Mouse (Mus musculus): Measurements from ENCODE around the gene Lta. TPM values are rescaled to one million over a fixed set of nuclear protein-coding genes. Genes with fewer than 3 reads are reported as not detected.
A peak's percentile ranks its signal among the peaks of the same experiment; 100 is the strongest.

Lta gene
- total and polyA plus RNA-seq, 2 experiments: not detected

- Histone ChIP-seq H3K9ac (ENCODE audit: low read depth, low read length) (peak overlapping the region; percentile 56), H3K27me3 (ENCODE audit: control insufficient read depth, insufficient read depth, low read length) (no peaks in the 10 kb centered on the region), H3K4me1 (ENCODE audit: control insufficient read depth, insufficient read depth, low read length) (peaks cover 16% of the 10 kb centered on the region), H3K79me2 (ENCODE audit: control insufficient read depth, insufficient read depth, low read length) (peaks cover 29% of the 10 kb centered on the region), H3K27ac (replicated peaks; ENCODE audit: insufficient read depth, low read depth, low read length) (peak overlapping the region; percentile 95), H3K4me3 (ENCODE audit: insufficient read depth, low read depth, low read length) (peak overlapping the region; percentile 43; the same call in 1 of the 2 replicates), H3K36me3 (ENCODE audit: control insufficient read depth, insufficient read depth, low read length) (peaks cover 22% of the 10 kb centered on the region)
- WGBS: 7% methylated on average over 12 of the region's 12 CpGs
- DNase-seq (ENCODE audit: extremely low read depth, low read depth, low spot score): peak; percentile 77
- TF ChIP-seq CTCF (IDR thresholded peaks at IDR 0.05; ENCODE audit: low read depth, low read length) (no peak), POLR2A (IDR thresholded peaks at IDR 0.05; ENCODE audit: extremely low read depth, insufficient read depth, low read length) (no peak)
These were observed 35.5 kb upstream of the Lta start for GRCm38 (mm10) chr17:35240384-35241304.

- WGBS: 77% methylated on average over 5 of the region's 5 CpGs
- no peak for TF ChIP-seq CTCF (IDR thresholded peaks at IDR 0.05; ENCODE audit: low read depth, low read length)
- no peak for TF ChIP-seq POLR2A (IDR thresholded peaks at IDR 0.05; ENCODE audit: extremely low read depth, insufficient read depth, low read length)
- Histone ChIP-seq H3K79me2 (ENCODE audit: control insufficient read depth, insufficient read depth, low read length) (peaks cover 32% of the 10 kb centered on the region), H3K4me3 (ENCODE audit: insufficient read depth, low read depth, low read length) (no peak overlapping the region), H3K27ac (replicated peaks; ENCODE audit: insufficient read depth, low read depth, low read length) (no peak overlapping the region), H3K36me3 (ENCODE audit: control insufficient read depth, insufficient read depth, low read length) (peaks cover 14% of the 10 kb centered on the region), H3K27me3 (ENCODE audit: control insufficient read depth, insufficient read depth, low read length) (no peaks in the 10 kb centered on the region), H3K9ac (ENCODE audit: low read depth, low read length) (no peak overlapping the region), H3K4me1 (ENCODE audit: control insufficient read depth, insufficient read depth, low read length) (peaks cover 17% of the 10 kb centered on the region)
- DNase-seq (ENCODE audit: extremely low read depth, low read depth, low spot score): no peak
These were observed 34.5 kb upstream of the Lta start for GRCm38 (mm10) chr17:35239700-35240099.

GRCm38 (mm10) chr17:35237504-35237903 lies 32.4 kb upstream of the Lta start:
- WGBS: 95% methylated on average over 12 of the region's 12 CpGs
- Histone ChIP-seq H3K79me2 (ENCODE audit: control insufficient read depth, insufficient read depth, low read length) (peaks cover 12% of the 10 kb centered on the region), H3K4me3 (ENCODE audit: insufficient read depth, low read depth, low read length) (no peak overlapping the region), H3K27ac (replicated peaks; ENCODE audit: insufficient read depth, low read depth, low read length) (no peak overlapping the region), H3K4me1 (ENCODE audit: control insufficient read depth, insufficient read depth, low read length) (peaks cover 7% of the 10 kb centered on the region), H3K36me3 (ENCODE audit: control insufficient read depth, insufficient read depth, low read length) (no peaks in the 10 kb centered on the region), H3K27me3 (ENCODE audit: control insufficient read depth, insufficient read depth, low read length) (no peaks in the 10 kb centered on the region), H3K9ac (ENCODE audit: low read depth, low read length) (no peak overlapping the region)
- TF ChIP-seq POLR2A (IDR thresholded peaks at IDR 0.05; ENCODE audit: extremely low read depth, insufficient read depth, low read length) (no peak), CTCF (IDR thresholded peaks at IDR 0.05; ENCODE audit: low read depth, low read length) (no peak)
- DNase-seq (ENCODE audit: extremely low read depth, low read depth, low spot score): no peak

- H3K4me3 ChIP-seq (ENCODE audit: insufficient read depth, low read depth, low read length): no peak overlapping the region
- TF ChIP-seq POLR2A (IDR thresholded peaks at IDR 0.05; ENCODE audit: extremely low read depth, insufficient read depth, low read length) (no peak), CTCF (IDR thresholded peaks at IDR 0.05; ENCODE audit: low read depth, low read length) (no peak)
- 84% methylated on average over 9 of the region's 9 CpGs for WGBS
- no peaks in the 10 kb centered on the region for H3K36me3 ChIP-seq (ENCODE audit: control insufficient read depth, insufficient read depth, low read length)
- H3K79me2 ChIP-seq (ENCODE audit: control insufficient read depth, insufficient read depth, low read length): peaks cover 7% of the 10 kb centered on the region; the same call in 1 of the 2 replicates
- H3K27me3 ChIP-seq (ENCODE audit: control insufficient read depth, insufficient read depth, low read length): no peaks in the 10 kb centered on the region
- no peak for DNase-seq (ENCODE audit: extremely low read depth, low read depth, low spot score)
- H3K9ac ChIP-seq (ENCODE audit: low read depth, low read length): no peak overlapping the region
- H3K27ac ChIP-seq (replicated peaks; ENCODE audit: insufficient read depth, low read depth, low read length): no peak overlapping the region
- peaks cover 7% of the 10 kb centered on the region for H3K4me1 ChIP-seq (ENCODE audit: control insufficient read depth, insufficient read depth, low read length)
These were observed 31.8 kb upstream of the Lta start for GRCm38 (mm10) chr17:35236996-35237395.

GRCm38 (mm10) chr17:35236390-35236746 lies 31.2 kb upstream of the Lta start:
- no peaks in the 10 kb centered on the region for H3K27me3 ChIP-seq (ENCODE audit: control insufficient read depth, insufficient read depth, low read length)
- peaks cover 9% of the 10 kb centered on the region for H3K4me1 ChIP-seq (ENCODE audit: control insufficient read depth, insufficient read depth, low read length)
- WGBS: 2% methylated on average over 18 of the region's 18 CpGs
- peak overlapping the region; percentile 60 for H3K4me3 ChIP-seq (ENCODE audit: insufficient read depth, low read depth, low read length)
- no peak for DNase-seq (ENCODE audit: extremely low read depth, low read depth, low spot score)
- H3K79me2 ChIP-seq (ENCODE audit: control insufficient read depth, insufficient read depth, low read length): peaks cover 7% of the 10 kb centered on the region; the same call in 1 of the 2 replicates
- H3K36me3 ChIP-seq (ENCODE audit: control insufficient read depth, insufficient read depth, low read length): no peaks in the 10 kb centered on the region
- H3K27ac ChIP-seq (replicated peaks; ENCODE audit: insufficient read depth, low read depth, low read length): peak overlapping the region; percentile 78
- TF ChIP-seq CTCF (IDR thresholded peaks at IDR 0.05; ENCODE audit: low read depth, low read length) (peak; percentile 95), POLR2A (IDR thresholded peaks at IDR 0.05; ENCODE audit: extremely low read depth, insufficient read depth, low read length) (0 out of 2 replicates have a peak, but pooled peaks have one; percentile 16)
- H3K9ac ChIP-seq (ENCODE audit: low read depth, low read length): peak overlapping the region; percentile 57

Measured in liver, adult 2 months (tissue).